Mouse (Mus musculus) heart, embryonic 11.5 days (tissue): ENCODE results near the gene Slc35b1. TPM values are rescaled to one million over a fixed set of nuclear protein-coding genes. Genes with fewer than 3 reads are reported as not detected.

Source experiments
- ATAC-seq: fragments of 200-750 bp; cut with Nextera tagmentation; replicated peaks from 2 replicates; pipeline ENCODE4 v1.8.0; 2017; ENCODE audit warnings: moderate library complexity; ENCODE audit not compliant: insufficient number of reproducible peaks, low FRiP score, low TSS enrichment
- H3K27ac ChIP-seq: fragments of 300-500 bp; sonication (generic); 2 replicates; pipeline ENCODE4 v1.5.1; 2014; ENCODE audit warnings: mild to moderate bottlenecking, low read depth, low read length
- H3K27me3 ChIP-seq: fragments of 300-500 bp; sonication (generic); 2 replicates; pipeline ENCODE4 v1.6.1; 2014; ENCODE audit warnings: mild to moderate bottlenecking, low read length, mixed read lengths; ENCODE audit not compliant: control insufficient read depth, insufficient read depth
- H3K36me3 ChIP-seq: fragments of 300-500 bp; sonication (generic); 2 replicates; pipeline ENCODE4 v1.6.1; 2014; ENCODE audit warnings: mild to moderate bottlenecking, low read length, moderate library complexity, mixed read lengths; ENCODE audit not compliant: control insufficient read depth, insufficient read depth
- H3K4me1 ChIP-seq: fragments of 300-500 bp; sonication (generic); 2 replicates; pipeline ENCODE4 v1.6.1; 2014; ENCODE audit warnings: low read length; ENCODE audit not compliant: control insufficient read depth, insufficient read depth
- H3K4me2 ChIP-seq: fragments of 300-500 bp; sonication (generic); 2 replicates; pipeline ENCODE4 v1.6.1; 2014; ENCODE audit warnings: mild to moderate bottlenecking, moderate library complexity
- H3K4me3 ChIP-seq: fragments of 300-500 bp; sonication (generic); 2 replicates; pipeline ENCODE4 v1.5.1; 2014; ENCODE audit warnings: low read depth, low read length
- H3K9ac ChIP-seq: fragments of 300-500 bp; sonication (generic); 2 replicates; pipeline ENCODE4 v1.6.1; 2014; ENCODE audit warnings: mild to moderate bottlenecking, low read depth, low read length, moderate library complexity
- H3K9me3 ChIP-seq: fragments of 300-500 bp; sonication (generic); replicated peaks from 2 replicates; pipeline ENCODE4 v1.6.1; 2016; ENCODE audit warnings: low read length; ENCODE audit not compliant: control insufficient read depth
- WGBS: fragments of 180-500 bp; shearing (Covaris S2); extraction: QIAGEN DNeasy Blood & Tissue Kit; methylation state at CpG from one replicate; pipeline ENCODE4 v1.1.7; 2014; ENCODE audit not compliant: insufficient replicate concordance; 5-methylcytosine and 5-hydroxymethylcytosine counted together
- polyA plus RNA-seq: library from polyadenylated mRNA; unstranded; fragments of >200 nt; fragmentation: Nextera tagmentation; extraction: Ambion mirVana; gene quantifications from 2 replicates; pipeline ENCODE4 v1.2.1, GENCODE M21; 2014

Slc35b1 gene
- polyA plus RNA-seq, 1 experiment from 2014 or later = 92.4 TPM

DNA sequence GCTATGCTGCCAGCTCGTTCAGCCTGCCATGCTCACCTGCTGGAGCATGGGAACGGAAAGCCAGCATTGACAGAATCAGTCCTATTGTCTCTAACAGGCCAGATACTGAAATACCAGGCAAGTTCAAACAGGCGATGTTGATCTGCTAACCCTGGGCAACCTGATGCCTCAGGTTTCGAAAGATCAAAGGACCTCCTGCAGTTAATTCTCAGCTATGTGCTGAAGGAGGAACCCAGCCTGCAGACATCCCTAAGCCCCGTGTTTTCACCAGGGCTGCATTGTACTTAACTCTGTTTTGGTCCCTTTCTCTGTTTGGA lies 9.0 kb downstream of the Slc35b1 start:
- ATAC-seq = no peak
- no peak overlapping the region for H3K27ac ChIP-seq

DNA sequence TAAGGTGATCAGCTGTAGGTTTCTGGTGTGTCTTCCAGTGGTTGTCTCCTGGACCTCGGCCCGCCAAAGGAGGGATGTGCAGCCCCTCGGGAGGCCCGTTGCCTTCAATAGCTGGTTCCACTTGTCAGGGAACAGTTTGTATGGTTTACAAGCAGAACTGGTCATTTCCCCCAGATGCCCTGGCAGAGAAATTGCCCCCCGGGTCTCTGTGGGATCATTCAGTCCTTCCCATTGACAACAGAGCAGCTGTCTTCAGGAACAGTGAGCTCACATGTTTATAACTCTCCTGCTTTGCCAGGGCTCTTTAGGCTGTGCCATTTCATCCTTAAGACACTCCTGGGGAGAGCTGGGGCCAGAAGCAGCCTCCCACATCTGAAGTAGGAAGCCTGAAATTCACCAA lies 9.6 kb downstream of the Slc35b1 start:
- Histone ChIP-seq H3K27me3 (no peaks in the 10 kb centered on the region), H3K4me2 (no peak overlapping the region), H3K36me3 (peaks cover 12% of the 10 kb centered on the region), H3K9me3 (no peaks in the 10 kb centered on the region), H3K9ac (no peak overlapping the region), H3K4me1 (no peaks in the 10 kb centered on the region), H3K4me3 (no peak overlapping the region), H3K27ac (no peak overlapping the region)
- no peak for ATAC-seq
- WGBS = 49% methylated on average over 5 of the region's 5 CpGs

More for the DNA sequence above, 9.0 kb downstream of the Slc35b1 start:
- Histone ChIP-seq H3K4me3 (no peak overlapping the region), H3K4me2 (no peak overlapping the region), H3K36me3 (peaks cover 14% of the 10 kb centered on the region), H3K27me3 (no peaks in the 10 kb centered on the region), H3K9me3 (no peaks in the 10 kb centered on the region), H3K9ac (no peak overlapping the region), H3K4me1 (no peaks in the 10 kb centered on the region)
- WGBS = 29% methylated on average over 5 of the region's 5 CpGs

DNA sequence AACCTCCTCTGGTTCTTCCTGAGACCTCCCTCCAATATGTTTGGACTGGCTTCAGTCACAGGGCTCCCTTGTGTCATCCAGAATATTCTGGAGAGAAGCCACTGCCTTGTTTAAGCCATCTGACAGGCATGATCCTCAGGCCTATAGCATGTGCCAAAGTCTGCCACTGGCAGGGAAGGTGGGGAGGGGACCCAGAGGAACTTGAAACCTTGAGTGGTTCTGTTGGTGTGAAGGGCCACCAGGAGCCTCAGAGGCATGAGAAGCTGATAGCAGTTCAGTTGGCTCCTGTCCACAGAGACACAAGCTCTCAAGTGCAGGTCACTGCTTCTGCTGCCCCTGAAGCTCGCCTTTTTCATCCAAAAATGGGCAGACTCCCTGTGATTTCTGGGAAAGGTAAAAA lies 12.1 kb downstream of the Slc35b1 start:
- 41% methylated on average over 1 of the region's 1 CpGs for WGBS

DNA sequence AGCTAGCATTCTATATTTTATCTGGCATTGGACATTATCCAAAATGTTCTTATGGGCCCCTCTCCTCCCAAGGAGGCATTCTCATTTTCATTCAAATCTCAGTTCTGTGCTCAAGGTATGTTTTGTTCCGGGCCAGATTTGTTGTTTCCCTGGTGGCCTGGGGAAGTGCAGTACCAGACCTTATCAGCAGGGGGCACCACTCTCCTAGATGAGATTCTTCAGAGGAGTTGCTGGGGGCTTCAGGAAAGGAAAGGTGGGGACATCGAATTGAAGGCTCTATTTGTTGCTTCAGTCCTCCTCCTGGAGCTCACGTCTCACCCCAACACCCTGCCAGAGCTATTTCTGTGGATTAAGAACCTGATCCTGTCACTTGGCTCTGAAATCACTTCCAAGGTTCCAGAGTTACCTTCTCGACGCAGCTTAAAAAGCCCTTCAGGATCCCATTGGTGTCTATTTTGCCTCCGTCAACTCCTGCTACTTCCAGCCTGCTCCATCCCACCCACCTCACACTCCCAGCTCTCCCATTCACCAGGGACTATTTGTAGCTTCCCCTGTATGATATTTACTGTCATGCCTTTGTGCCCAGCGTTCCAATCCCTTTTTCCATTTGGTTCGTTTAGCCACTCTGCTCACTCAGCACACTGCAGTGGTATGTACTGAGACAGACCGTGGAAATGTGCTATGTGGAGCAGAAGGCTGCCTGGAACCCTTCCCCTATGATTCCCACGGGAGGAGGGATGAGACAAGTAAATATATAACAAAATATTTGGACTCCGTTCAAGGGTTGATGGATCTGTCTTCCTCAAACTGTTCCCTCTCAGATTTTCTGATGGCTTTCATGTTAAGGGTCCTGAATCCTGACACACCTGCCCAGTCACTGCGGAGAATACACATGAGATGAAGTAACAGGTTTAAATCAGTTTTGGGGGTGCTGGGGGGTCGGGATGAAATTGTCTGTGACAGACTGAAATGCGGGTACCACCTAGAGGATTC lies 13.6 kb downstream of the Slc35b1 start:
- no peak for ATAC-seq
- H3K27ac ChIP-seq = no peak overlapping the region
- no peak overlapping the region for H3K9ac ChIP-seq
- peak overlapping the region; percentile 41; the same call in 1 of the 2 replicates for H3K4me2 ChIP-seq
- H3K9me3 ChIP-seq = no peaks in the 10 kb centered on the region
- H3K27me3 ChIP-seq = no peaks in the 10 kb centered on the region
- no peak overlapping the region for H3K4me3 ChIP-seq
- WGBS = 57% methylated on average over 14 of the region's 14 CpGs
- H3K36me3 ChIP-seq = no peaks in the 10 kb centered on the region
- H3K4me1 ChIP-seq = peaks cover 11% of the 10 kb centered on the region

More for the DNA sequence above, 12.1 kb downstream of the Slc35b1 start:
- Histone ChIP-seq H3K9ac (no peak overlapping the region), H3K4me3 (no peak overlapping the region), H3K9me3 (no peaks in the 10 kb centered on the region), H3K36me3 (0 out of 2 replicates have a peak, but pooled peaks cover 2% of the 10 kb centered on the region), H3K4me1 (no peaks in the 10 kb centered on the region), H3K4me2 (no peak overlapping the region), H3K27me3 (no peaks in the 10 kb centered on the region), H3K27ac (no peak overlapping the region)
- no peak for ATAC-seq

DNA sequence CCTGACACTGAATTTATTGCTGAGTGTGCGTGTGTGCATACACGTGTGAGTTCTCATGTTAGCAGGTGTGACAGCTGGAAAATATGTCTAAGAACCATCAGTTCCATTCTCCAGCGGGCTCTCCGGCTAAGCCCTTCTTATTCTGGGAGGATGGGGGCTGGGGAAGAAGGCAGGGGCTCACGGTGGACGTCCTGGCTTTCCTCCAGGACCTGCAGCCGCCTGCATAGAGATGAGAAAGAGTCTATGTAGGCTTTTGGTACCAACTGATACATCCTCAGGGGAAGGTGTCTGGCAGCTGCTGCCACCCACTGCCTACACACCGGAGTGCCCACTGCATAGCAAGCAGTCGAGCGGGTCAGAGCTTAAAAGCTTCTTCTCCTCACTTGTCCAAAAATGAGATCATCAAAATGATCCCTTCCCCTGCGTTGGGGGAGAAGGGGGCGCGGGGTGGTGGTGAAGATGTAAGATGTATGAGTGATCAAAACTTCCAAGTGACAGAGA lies 15.1 kb downstream of the Slc35b1 start:
- no peak overlapping the region for H3K9ac ChIP-seq

DNA sequence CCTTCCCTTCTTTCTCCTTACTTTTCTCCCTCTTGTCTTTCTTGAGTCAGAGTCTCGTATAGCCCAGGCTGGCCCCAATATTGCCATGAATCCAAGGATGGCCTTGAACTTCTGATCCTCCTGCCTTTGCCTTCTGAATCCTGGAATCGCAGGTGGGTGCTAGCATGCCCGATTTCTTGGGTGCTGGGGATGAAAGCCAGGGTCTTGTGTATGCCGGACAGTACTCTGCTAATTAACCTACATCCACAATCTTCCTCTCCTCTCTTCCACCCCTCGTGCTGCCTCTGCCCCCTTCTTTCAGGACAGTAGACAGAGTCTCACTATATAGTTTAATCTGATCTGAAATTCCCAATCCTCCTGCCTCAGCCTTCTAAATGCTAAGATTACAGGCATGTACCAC lies 17.1 kb downstream of the Slc35b1 start:
- no peaks in the 10 kb centered on the region for H3K9me3 ChIP-seq
- no peak overlapping the region for H3K4me3 ChIP-seq

More for the DNA sequence above, 15.1 kb downstream of the Slc35b1 start:
- Histone ChIP-seq H3K9me3 (no peaks in the 10 kb centered on the region), H3K4me2 (no peak overlapping the region), H3K4me3 (no peak overlapping the region), H3K27me3 (no peaks in the 10 kb centered on the region), H3K4me1 (peaks cover 14% of the 10 kb centered on the region), H3K36me3 (no peaks in the 10 kb centered on the region), H3K27ac (no peak overlapping the region)
- 69% methylated on average over 13 of the region's 13 CpGs for WGBS
- no peak for ATAC-seq

DNA sequence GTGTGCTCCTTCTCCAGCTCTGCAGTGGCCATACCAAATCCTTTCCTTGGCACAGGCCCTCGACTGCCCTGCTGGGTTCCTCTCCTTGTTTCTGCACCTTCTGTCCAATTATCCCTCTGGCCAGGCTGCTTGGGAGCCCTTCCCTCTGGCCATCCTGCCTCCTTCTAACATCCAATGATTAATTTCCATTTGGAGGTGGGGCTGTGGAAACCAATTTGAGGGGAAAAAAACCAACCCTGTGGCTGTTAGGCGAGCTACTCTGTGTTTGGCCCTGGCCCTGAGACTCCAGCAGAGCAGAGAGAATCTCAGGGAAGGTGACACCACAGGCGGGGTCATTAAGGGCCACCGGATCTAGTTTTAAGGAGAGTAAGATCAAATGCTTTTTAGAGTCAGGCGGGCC lies 17.7 kb downstream of the Slc35b1 start:
- H3K4me2 ChIP-seq = no peak overlapping the region
- no peak overlapping the region for H3K4me3 ChIP-seq
- H3K4me1 ChIP-seq = peaks cover 14% of the 10 kb centered on the region
- H3K27me3 ChIP-seq = no peaks in the 10 kb centered on the region
- no peaks in the 10 kb centered on the region for H3K36me3 ChIP-seq
- 19% methylated on average over 5 of the region's 5 CpGs for WGBS
- ATAC-seq = no peak
- H3K9me3 ChIP-seq = no peaks in the 10 kb centered on the region
- peak overlapping the region; percentile 67 for H3K27ac ChIP-seq
- no peak overlapping the region for H3K9ac ChIP-seq

More for the DNA sequence above, 17.1 kb downstream of the Slc35b1 start:
- Histone ChIP-seq H3K27me3 (no peaks in the 10 kb centered on the region), H3K27ac (no peak overlapping the region), H3K4me1 (peaks cover 14% of the 10 kb centered on the region), H3K4me2 (no peak overlapping the region), H3K9ac (no peak overlapping the region), H3K36me3 (no peaks in the 10 kb centered on the region)
- WGBS = 82% methylated on average over 5 of the region's 5 CpGs
- ATAC-seq = no peak

DNA sequence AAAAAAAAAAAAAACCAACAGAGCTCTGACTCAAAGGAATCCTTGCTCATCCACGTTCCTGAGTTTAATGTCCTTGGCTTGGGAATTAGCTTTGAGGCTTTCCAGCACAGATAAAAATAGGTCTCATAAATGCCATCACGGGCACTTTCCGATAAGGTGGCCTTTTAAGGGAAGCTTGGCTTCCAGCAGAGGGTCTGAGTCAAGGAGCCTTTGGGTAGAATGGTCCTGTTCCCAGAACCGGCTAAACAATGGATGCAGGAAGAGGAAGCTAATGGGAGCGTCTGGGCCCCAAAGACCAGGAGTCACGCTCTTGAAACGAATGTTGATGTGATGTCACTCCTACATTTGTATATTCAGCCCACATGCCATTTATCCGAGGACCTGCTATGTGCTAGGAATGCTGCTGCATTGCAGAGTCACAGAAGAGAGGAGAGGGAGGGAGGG lies 18.2 kb downstream of the Slc35b1 start:
- no peaks in the 10 kb centered on the region for H3K36me3 ChIP-seq
- ATAC-seq = no peak
- no peaks in the 10 kb centered on the region for H3K27me3 ChIP-seq
- WGBS = 8% methylated on average over 8 of the region's 8 CpGs
- H3K9ac ChIP-seq = no peak overlapping the region
- peak overlapping the region; percentile 34; the same call in 1 of the 2 replicates for H3K4me2 ChIP-seq
- peaks cover 14% of the 10 kb centered on the region for H3K4me1 ChIP-seq
- H3K9me3 ChIP-seq = no peaks in the 10 kb centered on the region
- H3K4me3 ChIP-seq = no peak overlapping the region
- peak overlapping the region; percentile 67 for H3K27ac ChIP-seq
